Mouse (Mus musculus) ES-E14 (cell line): ENCODE measurements around the gene Khdc3. TPM values are rescaled to one million over a fixed set of nuclear protein-coding genes. Genes with fewer than 3 reads are reported as not detected.
"Not testable (repeated sequence)": the region's sequence is repeated elsewhere in the genome, so short reads cannot be mapped to it uniquely, and the experiment has no call there.

ENCODE experiments used
- DNase-seq: peaks from one replicate; pipeline ENCODE4 v3.0.0-alpha.2; 2013; ENCODE audit warnings: low read depth, low spot score
- H3K27ac ChIP-seq: 2 replicates; pipeline ENCODE4 v1.5.1; 2012; ENCODE audit warnings: low read depth, mild to moderate bottlenecking, low read length, moderate library complexity, mixed read lengths; ENCODE audit not compliant: poor library complexity, insufficient read depth, severe bottlenecking
- H3K36me3 ChIP-seq: 2 replicates; pipeline ENCODE4 v1.6.1; 2012; ENCODE audit warnings: mild to moderate bottlenecking, low read length, moderate library complexity, mixed read lengths; ENCODE audit not compliant: control insufficient read depth, poor library complexity, insufficient read depth, severe bottlenecking
- H3K4me1 ChIP-seq, 2 experiments: fragments of 150-350 bp in 1 of 2; sonication (generic) in 1 of 2; 2 replicates each; pipeline ENCODE4 v1.6.1; 2012; ENCODE audit warnings: low read length in 2 of 2, mild to moderate bottlenecking in 1 of 2, mixed read lengths in 1 of 2; ENCODE audit not compliant: control insufficient read depth in 2 of 2, insufficient read depth in 2 of 2, poor library complexity in 1 of 2
- H3K4me3 ChIP-seq, 2 experiments: fragments of 150-350 bp in 1 of 2; sonication (generic) in 1 of 2; 2 replicates each; pipeline ENCODE4 v1.5.1; 2012; ENCODE audit warnings: low read length in 2 of 2, low read depth in 1 of 2, mild to moderate bottlenecking in 1 of 2, mixed read lengths in 1 of 2; ENCODE audit not compliant: insufficient read depth in 1 of 2, poor library complexity in 1 of 2, severe bottlenecking in 1 of 2
- H3K9ac ChIP-seq: 2 replicates; pipeline ENCODE4 v1.6.1; 2012; ENCODE audit warnings: low read depth, mild to moderate bottlenecking, low read length, mixed read lengths; ENCODE audit not compliant: poor library complexity, insufficient read depth, severe bottlenecking
- H3K9me3 ChIP-seq: fragments of 150-350 bp; sonication (generic); 2 replicates; pipeline ENCODE4 v1.6.1; 2012; ENCODE audit warnings: low read depth, mild to moderate bottlenecking, low read length; ENCODE audit not compliant: control insufficient read depth, insufficient read depth
- CHD2 ChIP-seq: IDR thresholded peaks from 2 replicates; pipeline ENCODE4 v1.6.1; 2014; ENCODE audit warnings: mild to moderate bottlenecking, low read depth, low read length, inconsistent platforms
- HCFC1 ChIP-seq: IDR thresholded peaks from 2 replicates; pipeline ENCODE4 v1.6.1; 2012; ENCODE audit warnings: low read length, inconsistent platforms, borderline replicate concordance; ENCODE audit not compliant: insufficient read depth
- MAFK ChIP-seq: IDR thresholded peaks from 2 replicates; pipeline ENCODE4 v1.6.1; 2014; ENCODE audit warnings: mild to moderate bottlenecking, low read depth, low read length, inconsistent platforms; ENCODE audit not compliant: insufficient read depth
- ZC3H11A ChIP-seq: IDR thresholded peaks from 2 replicates; pipeline ENCODE4 v1.6.1; 2012; ENCODE audit warnings: low read depth, mild to moderate bottlenecking, inconsistent platforms, low read length, borderline replicate concordance
- ZNF384 ChIP-seq: IDR thresholded peaks from 2 replicates; pipeline ENCODE4 v1.6.1; 2012; ENCODE audit warnings: low read depth, low read length, inconsistent platforms
- in situ Hi-C, 2 experiments: fragments of 600-800 bp; cut with MboI; formaldehyde crosslinking; loops; one replicate each; pipeline ENCODE4 v1.15.1; 2025; ENCODE audit warnings: low sequenced_read_pairs in 2 of 2, inconsistent platforms in 1 of 2; ENCODE audit not compliant: unreplicated experiment in 2 of 2
- total RNA-seq: library from RNA; depleted of rRNA; stranded (reverse); fragments of 300-350 nt; gene quantifications from 2 replicates; pipeline ENCODE4 v1.2.3, GENCODE M21; 2012

The Khdc3 gene
- total RNA-seq, 1 experiment = 19.9 TPM

GRCm38 (mm10) chr9:73073169-73073568 lies 28.5 kb upstream of the Khdc3 start:
- H3K36me3 ChIP-seq = no peaks in the 10 kb centered on the region
- peaks cover 6 to 19% of the 10 kb centered on the region in 2 experiments; a peak in 3 of 4 replicates for H3K4me1 ChIP-seq
- no peak for TF ChIP-seq MAFK
- no peak for TF ChIP-seq CHD2
- no peak for TF ChIP-seq ZNF384
- no peak for TF ChIP-seq HCFC1
- TF ChIP-seq ZC3H11A = no peak
- H3K27ac ChIP-seq = no peak overlapping the region
- in situ Hi-C loops = no loop called here
- DNase-seq = no peak
- H3K9ac ChIP-seq = no peak overlapping the region
- H3K9me3 ChIP-seq = no peaks in the 10 kb centered on the region
- H3K4me3 ChIP-seq = no peak overlapping the region

- H3K9me3 ChIP-seq, DNase-seq, H3K36me3 ChIP-seq, in situ Hi-C loops, H3K4me3 ChIP-seq: not testable (repeated sequence)
- Histone ChIP-seq H3K9ac (peak overlapping the region; percentile 48; the same call in 1 of the 2 replicates), H3K27ac (peak overlapping the region; percentile 76; the same call in 1 of the 2 replicates), H3K4me1 (peaks cover 12 to 19% of the 10 kb centered on the region in 2 experiments)
Measured at GRCm38 (mm10) chr9:73079349-73079748, 22.3 kb upstream of the Khdc3 start.

GRCm38 (mm10) chr9:73079801-73080325 lies 21.8 kb upstream of the Khdc3 start:
- Histone ChIP-seq H3K36me3 (no peaks in the 10 kb centered on the region; the same call in 1 of the 2 replicates), H3K9me3 (no peaks in the 10 kb centered on the region), H3K4me3 (no peak overlapping the region), H3K27ac (peak overlapping the region; percentile 82; the same call in 1 of the 2 replicates), H3K4me1 (peaks cover 12 to 22% of the 10 kb centered on the region in 2 experiments), H3K9ac (no peak overlapping the region)
- TF ChIP-seq MAFK (no peak), CHD2 (peak; percentile 47), HCFC1 (no peak), ZNF384 (0 out of 2 replicates have a peak, but pooled peaks have one; percentile 75)
- DNase-seq = peak; percentile 69
- in situ Hi-C loops = loop anchor here in 1 of 2 experiments (5.0 kb wide), 1 partner anchor 33 kb away; no protein-coding TSS in a partner anchor

GRCm38 (mm10) chr9:73082291-73083000 lies 19.2 kb upstream of the Khdc3 start:
- no peak overlapping the region for H3K4me3 ChIP-seq
- in situ Hi-C loops = loop anchor here in 1 of 2 experiments (5.0 kb wide), 1 partner anchor 35 kb away; no protein-coding TSS in a partner anchor
- no peak for TF ChIP-seq CHD2
- TF ChIP-seq ZNF384 = no peak
- TF ChIP-seq HCFC1 = no peak
- no peak for TF ChIP-seq ZC3H11A
- no peak for TF ChIP-seq MAFK

More at GRCm38 (mm10) chr9:73082291-73083000, 19.2 kb upstream of the Khdc3 start:
- peaks cover 12 to 32% of the 10 kb centered on the region in 2 experiments for H3K4me1 ChIP-seq
- no peak overlapping the region; the same call in 1 of the 2 replicates for H3K27ac ChIP-seq
- H3K9me3 ChIP-seq = no peaks in the 10 kb centered on the region
- no peak for DNase-seq
- no peaks in the 10 kb centered on the region; the same call in 1 of the 2 replicates for H3K36me3 ChIP-seq
- H3K9ac ChIP-seq = no peak overlapping the region; the same call in 1 of the 2 replicates
